Mouse (Mus musculus) mouse embryonic stem cell (cell line): ENCODE data around the gene Cdc45.

Experiments
- in situ Hi-C, 2 experiments: fragments of 300-500 bp; cut with MboI; formaldehyde crosslinking; loops; 1 replicate in 1 of 2; 3 replicates in 1 of 2; pipeline ENCODE4 v1.14.3; 2019 to 2020; ENCODE audit warnings: low sequenced_read_pairs in 2 of 2, low pct_unique_long_range_greater_than_20kb in 1 of 2, mixed read lengths in 1 of 2; ENCODE audit not compliant: unreplicated experiment in 1 of 2

Gene Cdc45

GRCm38 (mm10) chr16:18798151-18798550 is 13.6 kb downstream of the Cdc45 start:
- in situ Hi-C loops: loop anchor here in 1 of 2 experiments (5.0 kb wide), 1 partner anchor 106 kb away; no protein-coding TSS in a partner anchor

GRCm38 (mm10) chr16:18796645-18797044 is 15.1 kb downstream of the Cdc45 start:
- in situ Hi-C loops: loop anchor here in 1 of 2 experiments (5.0 kb wide), 1 partner anchor 104 kb away; no protein-coding TSS in a partner anchor

GRCm38 (mm10) chr16:18795223-18795899 is 16.4 kb downstream of the Cdc45 start:
- in situ Hi-C loops: loop anchor here in 1 of 2 experiments (5.0 kb wide), 1 partner anchor 103 kb away; no protein-coding TSS in a partner anchor

- in situ Hi-C loops: no loop called here
These were observed 23.0 kb downstream of the Cdc45 start for GRCm38 (mm10) chr16:18788627-18789406.

GRCm38 (mm10) chr16:18786652-18787051 is 25.1 kb downstream of the Cdc45 start:
- in situ Hi-C loops: no loop called here

- in situ Hi-C loops: no loop called here
These were observed 26.3 kb downstream of the Cdc45 start for GRCm38 (mm10) chr16:18785485-18785884.

GRCm38 (mm10) chr16:18785025-18785424 is 26.8 kb downstream of the Cdc45 start:
- in situ Hi-C loops: no loop called here

GRCm38 (mm10) chr16:18781810-18782209 is 30.0 kb downstream of the Cdc45 start:
- in situ Hi-C loops: no loop called here

GRCm38 (mm10) chr16:18778461-18778860 is 33.3 kb downstream of the Cdc45 start:
- in situ Hi-C loops: loop anchor here (5.0 to 10.0 kb wide), 2 partner anchors 81 to 84 kb away; no protein-coding TSS in a partner anchor

GRCm38 (mm10) chr16:18777101-18778080 is 34.4 kb downstream of the Cdc45 start:
- in situ Hi-C loops: loop anchor here (5.0 to 10.0 kb wide), 2 partner anchors 80 to 83 kb away; no protein-coding TSS in a partner anchor

- in situ Hi-C loops: loop anchor here (5.0 to 10.0 kb wide), 2 partner anchors 79 to 82 kb away; no protein-coding TSS in a partner anchor
These were observed 35.2 kb downstream of the Cdc45 start, which contains the start of gene Cldn5 for GRCm38 (mm10) chr16:18776556-18777100. Gene Cldn5 (plus strand): TSS chr16:18776847.

GRCm38 (mm10) chr16:18775621-18776555 is 35.9 kb downstream of the Cdc45 start:
- in situ Hi-C loops: loop anchor here (5.0 to 10.0 kb wide), 2 partner anchors 79 to 81 kb away; no protein-coding TSS in a partner anchor

- in situ Hi-C loops: loop anchor here in 1 of 2 experiments (10.0 kb wide), 1 partner anchor 79 kb away; no protein-coding TSS in a partner anchor
These were observed 37.9 kb downstream of the Cdc45 start for GRCm38 (mm10) chr16:18773936-18774335.

GRCm38 (mm10) chr16:18769501-18769900 is 42.3 kb downstream of the Cdc45 start:
- in situ Hi-C loops: no loop called here

- in situ Hi-C loops: no loop called here
These were observed 45.4 kb downstream of the Cdc45 start for GRCm38 (mm10) chr16:18766390-18766789.

GRCm38 (mm10) chr16:18762960-18763359 is 48.8 kb downstream of the Cdc45 start:
- in situ Hi-C loops: no loop called here

- in situ Hi-C loops: no loop called here
These were observed 50.1 kb downstream of the Cdc45 start for GRCm38 (mm10) chr16:18761734-18762133.
